Mouse (Mus musculus) forebrain, embryonic 11.5 days (tissue): Measurements from ENCODE around the gene Prkag2. TPM values are rescaled to one million over a fixed set of nuclear protein-coding genes. Genes with fewer than 3 reads are reported as not detected.

Source experiments
- ATAC-seq: fragments of 200-750 bp; cut with Nextera tagmentation; replicated peaks from 2 replicates; pipeline ENCODE4 v1.8.0; 2017; ENCODE audit warnings: moderate TSS enrichment; ENCODE audit not compliant: low FRiP score
- DNase-seq: peaks from one replicate; pipeline ENCODE4 v3.0.0-alpha.2; 2017; ENCODE audit warnings: low spot score
- H3K27ac ChIP-seq: fragments of 300-500 bp; sonication (generic); 2 replicates; pipeline ENCODE4 v1.5.1; 2014; ENCODE audit warnings: low read depth, low read length
- H3K27me3 ChIP-seq: fragments of 300-500 bp; sonication (generic); 2 replicates; pipeline ENCODE4 v1.6.1; 2014; ENCODE audit warnings: mild to moderate bottlenecking, low read length, mixed read lengths; ENCODE audit not compliant: control insufficient read depth, insufficient read depth
- H3K36me3 ChIP-seq: fragments of 300-500 bp; sonication (generic); 2 replicates; pipeline ENCODE4 v1.6.1; 2014; ENCODE audit warnings: mild to moderate bottlenecking, low read length, moderate library complexity, mixed read lengths; ENCODE audit not compliant: control insufficient read depth, insufficient read depth
- H3K4me1 ChIP-seq: fragments of 300-500 bp; sonication (generic); replicated peaks from 2 replicates; pipeline ENCODE4 v1.6.1; 2014; ENCODE audit warnings: low read length, mixed read lengths; ENCODE audit not compliant: control insufficient read depth, insufficient read depth
- H3K4me2 ChIP-seq: fragments of 300-500 bp; sonication (generic); 2 replicates; pipeline ENCODE4 v1.6.1; 2014; ENCODE audit warnings: low read depth, mild to moderate bottlenecking, low read length, moderate library complexity, mixed read lengths; ENCODE audit not compliant: severe bottlenecking
- H3K4me3 ChIP-seq: fragments of 300-500 bp; sonication (generic); 2 replicates; pipeline ENCODE4 v1.5.1; 2014; ENCODE audit warnings: low read depth, low read length
- H3K9ac ChIP-seq: fragments of 300-500 bp; sonication (generic); 2 replicates; pipeline ENCODE4 v1.6.1; 2014; ENCODE audit warnings: low read length
- H3K9me3 ChIP-seq: fragments of 300-500 bp; sonication (generic); 2 replicates; pipeline ENCODE4 v1.6.1; 2016; ENCODE audit warnings: low read length, mixed read lengths; ENCODE audit not compliant: control insufficient read depth
- WGBS: fragments of 180-500 bp; shearing (Covaris S2); extraction: QIAGEN DNeasy Blood & Tissue Kit; methylation state at CpG from one replicate; pipeline ENCODE4 v1.1.7; 2014; 5-methylcytosine and 5-hydroxymethylcytosine counted together
- polyA plus RNA-seq: library from polyadenylated mRNA; unstranded; fragments of >200 nt; fragmentation: Nextera tagmentation; extraction: Ambion mirVana; gene quantifications from 2 replicates; pipeline ENCODE4 v1.2.1, GENCODE M21; 2014

Prkag2 gene
- 51.9 and 54.4 TPM in 2 replicates for polyA plus RNA-seq

- H3K4me2 ChIP-seq, result peak within 1 kb of the TSS; percentile 98
- H3K9me3 ChIP-seq, result no peaks in the 10 kb centered on the region
- peak within 1 kb of the TSS; percentile 49 for H3K4me3 ChIP-seq
- WGBS, result 0% methylated on average over 32 of the region's 50 CpGs
- peak within 1 kb of the TSS; percentile 53 for H3K9ac ChIP-seq
- H3K4me1 ChIP-seq, result peaks cover 9% of the 10 kb centered on the region; the same call in 1 of the 2 replicates
- H3K27me3 ChIP-seq, result peaks cover 34% of the 10 kb centered on the region
- peak; percentile 69 for DNase-seq
- no peak within 1 kb of the TSS for H3K27ac ChIP-seq
- H3K36me3 ChIP-seq, result no peaks in the 10 kb centered on the region
- peak; percentile 60; the same call in 1 of the 2 replicates for ATAC-seq
Observed at GRCm38 (mm10) chr5:25100516-25101125, at the start of gene Prkag2. Gene Prkag2, minus strand, starts transcription at chr5:25100642.

GRCm38 (mm10) chr5:25149331-25149965 lies 49.0 kb upstream of the Prkag2 start:
- Histone ChIP-seq H3K27ac (no peak overlapping the region), H3K4me1 (peaks cover 3% of the 10 kb centered on the region; the same call in 1 of the 2 replicates), H3K27me3 (no peaks in the 10 kb centered on the region), H3K36me3 (no peaks in the 10 kb centered on the region), H3K4me2 (no peak overlapping the region), H3K9me3 (no peaks in the 10 kb centered on the region), H3K9ac (no peak overlapping the region), H3K4me3 (no peak overlapping the region)
- DNase-seq (no peak), ATAC-seq (no peak)
- WGBS, result 84% methylated on average over 2 of the region's 2 CpGs

- Histone ChIP-seq H3K27me3 (no peaks in the 10 kb centered on the region), H3K9ac (no peak overlapping the region), H3K36me3 (no peaks in the 10 kb centered on the region), H3K4me1 (no peaks in the 10 kb centered on the region), H3K9me3 (no peaks in the 10 kb centered on the region), H3K4me2 (no peak overlapping the region), H3K27ac (no peak overlapping the region), H3K4me3 (no peak overlapping the region)
- no peak for ATAC-seq
- 80% methylated on average over 7 of the region's 7 CpGs for WGBS
- no peak for DNase-seq
Observed at GRCm38 (mm10) chr5:25146705-25147104, 46.3 kb upstream of the Prkag2 start.

- H3K9me3 ChIP-seq, result no peaks in the 10 kb centered on the region
- ATAC-seq, result no peak
- H3K4me3 ChIP-seq, result no peak overlapping the region
- no peak overlapping the region for H3K27ac ChIP-seq
- H3K36me3 ChIP-seq, result no peaks in the 10 kb centered on the region
- DNase-seq, result no peak
- no peak overlapping the region for H3K4me2 ChIP-seq
- no peaks in the 10 kb centered on the region for H3K4me1 ChIP-seq
- no peak overlapping the region for H3K9ac ChIP-seq
- no peaks in the 10 kb centered on the region for H3K27me3 ChIP-seq
- 92% methylated on average over 4 of the region's 4 CpGs for WGBS
Observed at GRCm38 (mm10) chr5:25127865-25128264, 27.4 kb upstream of the Prkag2 start.

- Histone ChIP-seq H3K4me1 (no peaks in the 10 kb centered on the region), H3K27me3 (no peaks in the 10 kb centered on the region), H3K9ac (no peak overlapping the region), H3K4me2 (no peak overlapping the region), H3K9me3 (no peaks in the 10 kb centered on the region), H3K36me3 (no peaks in the 10 kb centered on the region), H3K4me3 (no peak overlapping the region), H3K27ac (no peak overlapping the region)
- peak; percentile 30 for DNase-seq
- WGBS, result 83% methylated on average over 3 of the region's 3 CpGs
- no peak for ATAC-seq
Observed at GRCm38 (mm10) chr5:25125884-25126560, 25.6 kb upstream of the Prkag2 start.

- Histone ChIP-seq H3K9me3 (no peaks in the 10 kb centered on the region), H3K4me2 (no peak overlapping the region), H3K36me3 (no peaks in the 10 kb centered on the region), H3K27ac (no peak overlapping the region), H3K27me3 (no peaks in the 10 kb centered on the region), H3K4me3 (no peak overlapping the region), H3K9ac (no peak overlapping the region), H3K4me1 (no peaks in the 10 kb centered on the region)
- peak; percentile 5 for DNase-seq
- no peak for ATAC-seq
- WGBS, result 86% methylated on average over 1 of the region's 1 CpGs
Observed at GRCm38 (mm10) chr5:25122534-25122933, 22.1 kb upstream of the Prkag2 start.

GRCm38 (mm10) chr5:25119148-25119547 lies 18.7 kb upstream of the Prkag2 start:
- 71% methylated on average over 5 of the region's 5 CpGs for WGBS
- H3K9ac ChIP-seq, result no peak overlapping the region

GRCm38 (mm10) chr5:25115997-25116396 lies 15.6 kb upstream of the Prkag2 start:
- no peaks in the 10 kb centered on the region for H3K9me3 ChIP-seq
- no peak overlapping the region for H3K27ac ChIP-seq
- H3K4me3 ChIP-seq, result no peak overlapping the region
- WGBS, result 93% methylated on average over 5 of the region's 5 CpGs
- no peaks in the 10 kb centered on the region for H3K4me1 ChIP-seq
- no peak overlapping the region for H3K4me2 ChIP-seq
- H3K27me3 ChIP-seq, result no peaks in the 10 kb centered on the region
- H3K36me3 ChIP-seq, result no peaks in the 10 kb centered on the region
- no peak overlapping the region for H3K9ac ChIP-seq
- no peak for ATAC-seq
- peak; percentile 19 for DNase-seq

More at GRCm38 (mm10) chr5:25119148-25119547, 18.7 kb upstream of the Prkag2 start:
- no peak overlapping the region for H3K4me2 ChIP-seq
- no peak overlapping the region for H3K4me3 ChIP-seq
- ATAC-seq (no peak), DNase-seq (peak; percentile 39)
- no peaks in the 10 kb centered on the region for H3K27me3 ChIP-seq
- no peaks in the 10 kb centered on the region for H3K4me1 ChIP-seq
- no peak overlapping the region for H3K27ac ChIP-seq
- H3K36me3 ChIP-seq, result no peaks in the 10 kb centered on the region
- no peaks in the 10 kb centered on the region for H3K9me3 ChIP-seq
